Mouse (Mus musculus): ENCODE measurements around the gene BC049715. TPM values are rescaled to one million over a fixed set of nuclear protein-coding genes. Genes with fewer than 3 reads are reported as not detected.
A peak's percentile ranks its signal among the peaks of the same experiment; 100 is the strongest.
"Not testable (repeated sequence)": the region's sequence is repeated elsewhere in the genome, so short reads cannot be mapped to it uniquely, and the experiment has no call there.

The BC049715 gene
- polyA plus RNA-seq, 1 experiment from 2014 or later = 0.46 TPM

DNA sequence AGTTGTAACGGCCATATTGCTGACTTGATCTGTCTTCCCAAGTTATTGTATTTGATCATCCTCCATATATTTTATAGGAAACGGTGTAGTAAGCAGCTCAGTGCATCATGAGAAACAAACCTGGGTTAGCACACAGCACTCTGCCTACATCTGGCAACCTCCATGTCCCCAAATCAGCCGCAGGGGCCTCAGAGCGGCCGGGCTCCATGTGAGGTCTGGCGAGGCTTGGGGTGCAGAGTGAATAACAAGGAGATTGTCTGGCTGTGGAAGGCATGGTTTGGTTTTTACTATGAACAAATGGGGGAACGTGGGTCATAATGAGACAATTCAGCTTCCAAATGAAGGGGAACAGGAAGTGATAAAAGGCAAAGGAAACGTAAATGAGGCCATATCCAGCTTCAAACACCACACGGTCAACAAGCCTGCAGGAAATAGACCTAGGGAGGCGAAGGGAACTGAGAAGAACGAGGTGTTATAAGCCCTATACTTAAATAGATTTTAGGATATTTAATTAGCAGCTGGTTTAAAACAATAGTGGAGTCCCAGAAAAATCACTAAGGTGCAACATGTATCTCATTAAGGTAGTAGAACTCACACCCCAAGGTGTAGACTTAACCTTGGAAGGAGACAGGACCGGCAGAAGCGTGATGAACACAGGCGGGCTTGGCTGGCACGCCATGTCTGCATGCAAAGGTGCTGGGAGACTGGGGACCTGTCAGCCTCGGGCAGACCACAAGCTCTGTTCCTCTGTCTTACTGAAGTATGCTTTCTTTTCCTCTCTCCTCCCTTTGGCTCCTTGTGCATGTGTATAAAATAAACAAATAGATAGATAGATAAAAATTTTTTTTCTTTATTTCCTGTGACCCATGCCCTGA, 34.3 kb upstream of the BC049715 start:
- Histone ChIP-seq H3K4me2 (replicated peaks; ENCODE audit: low read depth) (peak overlapping the region; percentile 62), H3K27ac (replicated peaks) (no peak overlapping the region), H3K9ac (ENCODE audit: low read length) (peak overlapping the region; percentile 59; the same call in 1 of the 2 replicates), H3K4me3 (ENCODE audit: low read depth, low read length) (peak overlapping the region; percentile 35), H3K27me3 (ENCODE audit: control insufficient read depth, insufficient read depth, low read length) (no peaks in the 10 kb centered on the region), H3K9me3 (ENCODE audit: control insufficient read depth, low read length) (no peaks in the 10 kb centered on the region), H3K4me1 (replicated peaks; ENCODE audit: control insufficient read depth, insufficient read depth) (no peaks in the 10 kb centered on the region; the same call in 1 of the 2 replicates), H3K36me3 (ENCODE audit: control insufficient read depth, insufficient read depth, low read length) (no peaks in the 10 kb centered on the region)
- TF ChIP-seq EP300 (optimal IDR thresholded peaks at IDR 0.05) (no peak), CTCF (IDR thresholded peaks at IDR 0.05; ENCODE audit: low read depth) (no peak)
- DNase-seq (ENCODE audit: low spot score) (no peak), ATAC-seq (ENCODE audit: low FRiP score, low TSS enrichment) (no peak)
- WGBS = 42% methylated on average over 16 of the region's 16 CpGs

DNA sequence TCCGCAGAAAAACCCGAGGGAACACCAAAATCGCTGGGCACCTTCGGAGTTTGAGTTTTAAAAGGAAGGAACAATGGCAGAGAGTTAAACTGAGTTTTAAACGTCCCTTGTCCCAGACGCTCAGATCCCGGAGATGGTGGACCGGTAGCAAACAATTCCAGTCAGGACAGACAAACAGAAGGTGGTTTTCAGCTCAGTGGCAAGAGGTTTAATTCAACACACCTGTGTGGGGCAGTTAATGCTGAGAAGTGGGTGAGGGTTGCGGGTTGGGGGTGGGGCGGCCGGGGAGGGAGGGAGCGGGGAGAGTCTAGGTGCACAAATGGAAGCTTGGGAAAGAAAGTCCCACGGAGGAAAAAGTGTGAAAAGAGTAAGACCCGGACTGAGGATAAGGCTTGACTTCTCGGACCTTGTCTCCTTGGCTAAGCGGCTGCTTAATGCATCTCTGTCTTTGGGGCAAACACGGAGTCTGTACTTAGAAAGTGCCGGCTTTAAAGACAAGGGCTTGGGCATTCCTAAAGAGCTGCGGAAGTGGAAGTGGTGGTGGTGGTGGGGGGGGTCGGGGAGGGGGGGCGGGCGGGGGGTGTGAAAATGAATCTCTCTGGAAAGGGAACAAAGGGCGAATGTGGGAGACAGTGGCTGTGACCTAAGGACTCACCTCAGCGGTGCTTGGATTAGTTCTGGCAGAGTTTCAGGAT, 33.4 kb upstream of the BC049715 start:
- Histone ChIP-seq H3K4me3 (ENCODE audit: low read depth, low read length) (peak overlapping the region; percentile 35), H3K4me1 (replicated peaks; ENCODE audit: control insufficient read depth, insufficient read depth) (no peaks in the 10 kb centered on the region; the same call in 1 of the 2 replicates), H3K4me2 (replicated peaks; ENCODE audit: low read depth) (peak overlapping the region; percentile 62), H3K9ac (ENCODE audit: low read length) (peak overlapping the region; percentile 59), H3K36me3 (ENCODE audit: control insufficient read depth, insufficient read depth, low read length) (no peaks in the 10 kb centered on the region), H3K27me3 (ENCODE audit: control insufficient read depth, insufficient read depth, low read length) (no peaks in the 10 kb centered on the region), H3K27ac (replicated peaks) (no peak overlapping the region), H3K9me3 (ENCODE audit: control insufficient read depth, low read length) (no peaks in the 10 kb centered on the region)
- WGBS = 3% methylated on average over 20 of the region's 24 CpGs
- ATAC-seq (ENCODE audit: low FRiP score, low TSS enrichment) (0 out of 2 replicates have a peak, but pooled peaks have one; percentile 25), DNase-seq (ENCODE audit: low spot score) (peak; percentile 53)
- no peak for TF ChIP-seq EP300 (optimal IDR thresholded peaks at IDR 0.05)
- no peak for TF ChIP-seq CTCF (IDR thresholded peaks at IDR 0.05; ENCODE audit: low read depth)

DNA sequence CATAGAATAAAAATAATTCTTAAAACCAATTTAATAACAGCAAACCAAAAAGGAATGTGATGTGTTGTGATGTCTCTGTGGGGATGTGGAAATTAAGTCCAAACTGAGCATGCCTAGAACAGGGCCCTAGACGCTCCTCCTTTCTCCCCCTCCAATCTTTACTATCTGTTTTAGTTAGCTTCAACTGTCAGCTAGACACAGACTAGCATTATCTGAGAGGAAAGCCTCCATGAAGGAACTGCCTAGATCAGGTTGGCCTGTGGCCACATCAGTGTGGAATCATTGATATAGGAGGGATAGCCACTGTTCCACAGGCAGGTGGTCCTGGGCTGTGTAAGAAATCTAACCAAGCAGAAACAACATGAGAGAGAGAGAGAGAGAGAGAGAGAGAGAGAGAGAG, 32.3 kb upstream of the BC049715 start:
- no peaks in the 10 kb centered on the region for H3K27me3 ChIP-seq (ENCODE audit: control insufficient read depth, insufficient read depth, low read length)
- H3K4me3 ChIP-seq (ENCODE audit: low read depth, low read length) = no peak overlapping the region
- no peak overlapping the region for H3K27ac ChIP-seq (replicated peaks)
- no peaks in the 10 kb centered on the region for H3K36me3 ChIP-seq (ENCODE audit: control insufficient read depth, insufficient read depth, low read length)
- no peak overlapping the region for H3K4me2 ChIP-seq (replicated peaks; ENCODE audit: low read depth)
- TF ChIP-seq EP300 (optimal IDR thresholded peaks at IDR 0.05) (no peak), CTCF (IDR thresholded peaks at IDR 0.05; ENCODE audit: low read depth) (no peak)
- H3K4me1 ChIP-seq (replicated peaks; ENCODE audit: control insufficient read depth, insufficient read depth) = no peaks in the 10 kb centered on the region
- no peak for ATAC-seq (ENCODE audit: low FRiP score, low TSS enrichment)
- H3K9ac ChIP-seq (ENCODE audit: low read length) = no peak overlapping the region
- 63% methylated on average over 1 of the region's 1 CpGs for WGBS
- H3K9me3 ChIP-seq (ENCODE audit: control insufficient read depth, low read length) = no peaks in the 10 kb centered on the region
- no peak for DNase-seq (ENCODE audit: low spot score)

DNA sequence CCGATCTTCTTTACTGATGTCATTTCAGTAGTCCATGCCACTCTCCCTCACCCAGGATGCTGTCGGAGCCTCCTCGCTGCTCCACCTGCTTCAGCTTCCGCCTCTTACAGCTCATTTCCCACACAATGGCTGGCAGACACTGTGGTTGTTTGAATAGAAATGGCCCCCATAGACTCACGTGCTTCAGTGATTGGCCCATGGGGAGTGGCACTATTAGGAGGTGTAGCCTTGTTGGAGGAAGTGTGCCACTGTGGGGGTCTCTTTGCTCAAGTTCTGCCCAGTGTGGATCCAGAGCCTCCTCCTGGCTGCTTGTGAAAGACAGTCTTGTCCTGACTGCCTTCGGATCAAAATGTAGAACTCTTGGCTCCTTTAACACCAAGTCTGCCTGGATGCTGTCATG, 31.6 kb upstream of the BC049715 start:
- DNase-seq (ENCODE audit: low spot score) (no peak), ATAC-seq (ENCODE audit: low FRiP score, low TSS enrichment) (no peak)
- Histone ChIP-seq H3K9me3 (ENCODE audit: control insufficient read depth, low read length) (no peaks in the 10 kb centered on the region), H3K4me1 (replicated peaks; ENCODE audit: control insufficient read depth, insufficient read depth) (no peaks in the 10 kb centered on the region), H3K27ac (replicated peaks) (no peak overlapping the region), H3K36me3 (ENCODE audit: control insufficient read depth, insufficient read depth, low read length) (no peaks in the 10 kb centered on the region), H3K4me2 (replicated peaks; ENCODE audit: low read depth) (no peak overlapping the region), H3K9ac (ENCODE audit: low read length) (no peak overlapping the region), H3K27me3 (ENCODE audit: control insufficient read depth, insufficient read depth, low read length) (no peaks in the 10 kb centered on the region), H3K4me3 (ENCODE audit: low read depth, low read length) (no peak overlapping the region)
- WGBS = 55% methylated on average over 6 of the region's 6 CpGs
- TF ChIP-seq CTCF (IDR thresholded peaks at IDR 0.05; ENCODE audit: low read depth) (no peak), EP300 (optimal IDR thresholded peaks at IDR 0.05) (no peak)

DNA sequence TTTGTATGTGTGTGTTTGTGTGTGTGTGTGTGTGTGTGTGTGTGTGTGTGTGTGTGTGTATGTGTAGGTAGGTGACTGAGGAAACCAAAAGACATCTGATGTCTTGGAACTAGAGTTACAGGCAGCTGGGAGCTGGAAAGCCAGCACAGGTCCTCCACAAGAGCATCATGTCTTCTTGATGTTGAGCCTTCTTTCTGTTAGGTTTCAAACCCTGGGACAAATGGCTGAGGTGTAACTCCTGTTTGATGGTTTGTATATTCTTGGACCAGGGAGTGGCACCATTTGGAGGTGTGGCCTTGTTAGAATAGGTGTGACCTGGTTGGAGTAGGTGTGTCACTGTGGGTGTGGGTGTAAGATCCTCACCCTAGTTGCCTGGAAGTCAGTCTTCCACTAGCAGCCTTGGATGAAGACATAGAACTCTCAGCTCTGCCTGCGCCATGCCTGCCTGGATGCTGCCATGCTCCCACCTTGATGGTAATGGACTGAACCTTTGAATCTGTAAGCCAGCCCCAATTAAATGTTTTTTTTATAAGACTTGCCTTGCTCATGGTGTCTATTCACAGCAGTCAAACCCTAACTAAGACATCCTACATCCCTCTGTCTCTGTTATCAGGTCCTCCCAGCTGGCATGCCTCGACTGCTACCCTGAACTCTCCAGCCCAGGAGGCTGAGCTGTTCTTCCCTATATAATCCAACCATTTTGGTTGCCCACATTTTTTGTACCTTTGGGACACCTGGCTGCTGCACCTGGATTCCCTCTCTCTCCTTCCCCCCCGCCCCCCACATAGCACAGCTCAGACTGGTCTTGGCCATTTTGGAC, 29.3 kb upstream of the BC049715 start:
- H3K9ac ChIP-seq (ENCODE audit: low read length); H3K4me3 ChIP-seq (ENCODE audit: low read depth, low read length); H3K27me3 ChIP-seq (ENCODE audit: control insufficient read depth, insufficient read depth, low read length); H3K4me1 ChIP-seq (replicated peaks; ENCODE audit: control insufficient read depth, insufficient read depth); H3K36me3 ChIP-seq (ENCODE audit: control insufficient read depth, insufficient read depth, low read length); H3K9me3 ChIP-seq (ENCODE audit: control insufficient read depth, low read length); H3K4me2 ChIP-seq (replicated peaks; ENCODE audit: low read depth); H3K27ac ChIP-seq (replicated peaks); DNase-seq (ENCODE audit: low spot score): not testable (repeated sequence)
- 78% methylated on average over 3 of the region's 3 CpGs for WGBS
- ATAC-seq (ENCODE audit: low FRiP score, low TSS enrichment) = 0 out of 2 replicates have a peak, but pooled peaks have one; percentile 24

Data from stomach, postnatal 0 days (tissue).